Mouse (Mus musculus) intestine, embryonic 14.5 days (tissue): ENCODE measurements around the gene Bpifa1. TPM values are rescaled to one million over a fixed set of nuclear protein-coding genes. Genes with fewer than 3 reads are reported as not detected.
"Not testable (repeated sequence)": the region's sequence is repeated elsewhere in the genome, so short reads cannot be mapped to it uniquely, and the experiment has no call there.

Experiments
- ATAC-seq: fragments of 200-750 bp; cut with Nextera tagmentation; replicated peaks from 2 replicates; pipeline ENCODE4 v1.8.0; 2017; ENCODE audit warnings: low read depth, moderate number of reproducible peaks, moderate TSS enrichment, moderate library complexity; ENCODE audit not compliant: low FRiP score, low TSS enrichment
- DNase-seq: peaks from one replicate; pipeline ENCODE4 v3.0.0-alpha.2; 2018; ENCODE audit warnings: low spot score
- H3K27ac ChIP-seq: fragments of 300-500 bp; sonication (generic); 2 replicates; pipeline ENCODE4 v1.5.1; 2014; ENCODE audit warnings: low read depth, mild to moderate bottlenecking, control low read depth
- H3K27me3 ChIP-seq: fragments of 300-500 bp; sonication (generic); replicated peaks from 2 replicates; pipeline ENCODE4 v1.6.1; 2014; ENCODE audit warnings: low read length, control low read depth; ENCODE audit not compliant: control insufficient read depth, insufficient read depth
- H3K36me3 ChIP-seq: fragments of 300-500 bp; sonication (generic); 2 replicates; pipeline ENCODE4 v1.6.1; 2014; ENCODE audit warnings: low read length, control low read depth; ENCODE audit not compliant: control insufficient read depth, insufficient read depth
- H3K4me1 ChIP-seq: fragments of 300-500 bp; sonication (generic); replicated peaks from 2 replicates; pipeline ENCODE4 v1.6.1; 2014; ENCODE audit warnings: low read length, control low read depth, mixed read lengths; ENCODE audit not compliant: control insufficient read depth, insufficient read depth
- H3K4me2 ChIP-seq: fragments of 300-500 bp; sonication (generic); 2 replicates; pipeline ENCODE4 v1.6.1; 2014; ENCODE audit warnings: low read length
- H3K4me3 ChIP-seq: fragments of 300-500 bp; sonication (generic); 2 replicates; pipeline ENCODE4 v1.5.1; 2014; ENCODE audit warnings: low read depth, low read length, control low read depth, mixed read lengths
- H3K9ac ChIP-seq: fragments of 300-500 bp; sonication (generic); 2 replicates; pipeline ENCODE4 v1.6.1; 2014; ENCODE audit warnings: mild to moderate bottlenecking, low read length
- H3K9me3 ChIP-seq: fragments of 300-500 bp; sonication (generic); 2 replicates; pipeline ENCODE4 v1.6.1; 2016; ENCODE audit warnings: low read length, control low read depth; ENCODE audit not compliant: control insufficient read depth
- WGBS: fragments of 180-500 bp; shearing (Covaris S2); extraction: QIAGEN DNeasy Blood & Tissue Kit; methylation state at CpG from one replicate; pipeline ENCODE4 v1.1.7; 2014; 5-methylcytosine and 5-hydroxymethylcytosine counted together
- polyA plus RNA-seq: library from polyadenylated mRNA; unstranded; fragments of >200 nt; fragmentation: Nextera tagmentation; extraction: Ambion mirVana; gene quantifications from 2 replicates; pipeline ENCODE4 v1.2.1, GENCODE M21; 2014

The Bpifa1 gene
- polyA plus RNA-seq, 1 experiment from 2014 or later, result not detected

DNA sequence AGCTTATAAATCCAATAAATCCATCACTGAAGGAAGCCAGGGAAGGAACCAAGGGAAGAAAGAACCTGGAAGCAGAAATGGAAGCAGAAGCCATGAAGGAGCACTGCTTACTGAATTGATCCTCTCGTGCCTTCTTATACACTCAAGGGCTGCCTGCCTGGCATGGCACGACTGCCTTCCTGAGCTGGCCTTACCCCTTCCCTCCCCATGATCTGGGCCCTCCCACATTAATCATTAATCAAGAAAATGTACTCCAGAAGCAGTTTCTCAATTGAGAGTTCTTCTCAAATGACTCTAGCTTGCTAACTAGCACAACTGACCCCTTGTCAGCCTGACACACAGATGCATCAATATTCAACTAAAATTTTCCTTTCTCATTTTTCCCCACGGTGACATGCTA is 26.5 kb downstream of the Bpifa1 start:
- H3K9me3 ChIP-seq, result no peaks in the 10 kb centered on the region
- 50% methylated on average over 3 of the region's 3 CpGs for WGBS
- H3K27ac ChIP-seq, result no peak overlapping the region
- no peak overlapping the region for H3K9ac ChIP-seq
- H3K4me1 ChIP-seq, result no peaks in the 10 kb centered on the region
- no peaks in the 10 kb centered on the region for H3K27me3 ChIP-seq
- H3K4me2 ChIP-seq, result no peak overlapping the region
- DNase-seq (no peak), ATAC-seq (no peak)
- H3K4me3 ChIP-seq, result no peak overlapping the region
- H3K36me3 ChIP-seq, result no peaks in the 10 kb centered on the region

DNA sequence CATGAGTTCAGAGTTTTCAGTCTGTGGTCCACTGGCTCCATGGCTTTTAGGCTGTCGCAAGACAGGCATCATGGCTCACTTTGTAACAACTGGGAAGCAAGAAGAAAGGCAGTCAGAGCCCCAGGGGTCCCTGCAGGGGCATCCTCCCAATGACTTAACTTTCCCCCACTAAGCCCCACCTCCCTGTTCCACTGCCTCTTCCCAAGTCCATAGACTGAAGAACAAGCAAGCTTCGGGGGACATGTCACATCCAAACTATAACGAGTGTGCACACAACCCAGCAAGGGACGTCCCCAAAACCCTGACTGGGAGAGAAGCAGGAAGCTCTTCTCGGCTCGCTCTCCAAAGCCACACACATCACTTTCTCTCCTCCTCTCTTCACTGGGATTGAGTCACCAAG is 28.9 kb downstream of the Bpifa1 start:
- H3K9ac ChIP-seq, result no peak overlapping the region
- DNase-seq (no peak), ATAC-seq (no peak)
- H3K9me3 ChIP-seq, result no peaks in the 10 kb centered on the region
- no peak overlapping the region for H3K4me2 ChIP-seq
- H3K4me1 ChIP-seq, result no peaks in the 10 kb centered on the region
- H3K4me3 ChIP-seq, result no peak overlapping the region
- no peak overlapping the region for H3K27ac ChIP-seq
- H3K36me3 ChIP-seq, result no peaks in the 10 kb centered on the region
- H3K27me3 ChIP-seq, result no peaks in the 10 kb centered on the region
- WGBS, result 78% methylated on average over 6 of the region's 6 CpGs

DNA sequence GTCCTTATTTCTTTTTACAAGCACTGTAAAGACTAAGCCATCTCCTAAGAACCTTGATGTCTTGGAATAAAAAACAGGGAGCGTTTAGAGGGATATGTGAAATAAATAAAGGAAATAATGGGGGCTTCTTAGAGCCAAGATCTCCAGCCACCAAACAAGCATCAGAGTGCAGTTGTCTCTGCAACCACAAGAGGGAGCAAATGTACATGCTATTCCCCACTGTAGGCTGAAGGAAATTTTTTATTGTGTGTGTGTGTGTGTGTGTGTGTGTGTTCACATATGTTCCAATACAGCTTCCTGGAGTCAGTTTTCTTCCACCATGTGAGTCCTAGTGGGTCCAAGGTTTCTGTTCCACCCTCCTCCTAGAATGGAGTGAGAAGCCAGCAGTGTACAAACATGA is 30.6 kb downstream of the Bpifa1 start:
- H3K36me3 ChIP-seq, result no peaks in the 10 kb centered on the region
- H3K4me3 ChIP-seq, result no peak overlapping the region
- no peak overlapping the region for H3K4me2 ChIP-seq
- no peak overlapping the region for H3K9ac ChIP-seq
- DNase-seq (peak; percentile 54), ATAC-seq (no peak)
- H3K27me3 ChIP-seq, result no peaks in the 10 kb centered on the region
- 41% methylated on average over 1 of the region's 1 CpGs for WGBS
- no peak overlapping the region for H3K27ac ChIP-seq
- no peaks in the 10 kb centered on the region for H3K9me3 ChIP-seq
- H3K4me1 ChIP-seq, result no peaks in the 10 kb centered on the region

DNA sequence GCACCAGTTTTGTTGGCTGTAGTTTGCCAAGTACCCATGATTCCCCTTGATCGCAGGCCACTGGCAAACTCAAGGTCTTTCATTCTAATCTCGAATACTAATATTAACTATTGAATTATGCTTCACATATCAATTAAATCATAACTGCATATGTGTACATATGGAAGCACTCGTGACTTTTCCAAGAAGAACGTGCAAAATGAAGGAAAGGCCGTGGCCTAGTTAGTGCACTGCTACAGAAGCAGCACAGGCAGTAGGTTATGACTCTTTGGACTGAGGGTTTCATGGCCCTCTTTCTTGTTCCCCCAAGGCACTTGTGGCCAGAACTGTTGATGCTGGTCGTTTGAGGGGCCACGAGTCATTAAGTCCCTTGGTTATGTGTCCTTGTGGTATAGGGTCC is 39.2 kb downstream of the Bpifa1 start:
- not testable (repeated sequence) for H3K27me3 ChIP-seq, H3K4me1 ChIP-seq, H3K9me3 ChIP-seq, ATAC-seq, H3K4me2 ChIP-seq, H3K27ac ChIP-seq, H3K36me3 ChIP-seq, H3K4me3 ChIP-seq, H3K9ac ChIP-seq, DNase-seq
- 89% methylated on average over 7 of the region's 7 CpGs for WGBS

DNA sequence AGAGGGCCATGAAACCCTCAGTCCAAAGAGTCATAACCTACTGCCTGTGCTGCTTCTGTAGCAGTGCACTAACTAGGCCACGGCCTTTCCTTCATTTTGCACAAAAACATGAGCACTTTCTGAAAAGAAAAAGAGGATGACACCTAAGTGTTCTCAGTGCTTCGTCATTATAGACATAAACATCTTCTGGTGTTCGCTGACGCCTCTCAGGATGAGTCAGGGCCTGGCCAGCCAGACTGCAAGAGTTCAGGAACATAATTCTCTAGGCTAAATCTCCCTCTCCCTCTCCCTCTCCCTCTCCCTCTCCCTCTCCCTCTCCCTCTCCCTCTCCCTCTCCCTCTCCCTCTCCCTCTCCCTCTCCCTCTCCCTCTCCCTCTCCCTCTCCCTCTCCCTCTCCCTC is 40.4 kb downstream of the Bpifa1 start:
- 52% methylated on average over 4 of the region's 4 CpGs for WGBS
- not testable (repeated sequence) for H3K36me3 ChIP-seq, H3K4me2 ChIP-seq, H3K27ac ChIP-seq, ATAC-seq, H3K27me3 ChIP-seq, H3K9ac ChIP-seq, H3K4me3 ChIP-seq, H3K9me3 ChIP-seq, DNase-seq, H3K4me1 ChIP-seq

DNA sequence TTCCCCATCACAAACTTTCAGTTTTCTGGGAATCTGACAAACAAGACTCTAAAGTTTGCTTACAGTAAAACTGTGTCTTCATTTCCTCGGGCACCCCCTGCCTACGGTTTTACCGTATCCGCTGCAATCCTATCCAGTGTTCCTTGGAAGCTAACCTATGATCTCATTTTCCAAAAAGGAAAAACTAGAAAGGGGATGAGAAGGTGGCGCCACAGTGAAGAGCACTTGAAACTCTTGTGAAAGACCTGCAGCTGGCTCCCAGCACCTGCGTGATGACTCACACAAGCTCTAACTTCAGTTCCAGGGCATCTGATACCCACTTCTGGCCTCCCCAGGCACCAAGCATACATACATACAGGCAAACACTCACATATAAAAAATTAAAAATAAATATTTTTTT is 42.6 kb downstream of the Bpifa1 start:
- no peak for DNase-seq
- no peak for ATAC-seq
- Histone ChIP-seq H3K27me3 (no peaks in the 10 kb centered on the region), H3K9ac (no peak overlapping the region), H3K4me3 (no peak overlapping the region), H3K9me3 (no peaks in the 10 kb centered on the region), H3K27ac (no peak overlapping the region), H3K36me3 (no peaks in the 10 kb centered on the region), H3K4me1 (no peaks in the 10 kb centered on the region), H3K4me2 (no peak overlapping the region)
- 84% methylated on average over 6 of the region's 6 CpGs for WGBS

DNA sequence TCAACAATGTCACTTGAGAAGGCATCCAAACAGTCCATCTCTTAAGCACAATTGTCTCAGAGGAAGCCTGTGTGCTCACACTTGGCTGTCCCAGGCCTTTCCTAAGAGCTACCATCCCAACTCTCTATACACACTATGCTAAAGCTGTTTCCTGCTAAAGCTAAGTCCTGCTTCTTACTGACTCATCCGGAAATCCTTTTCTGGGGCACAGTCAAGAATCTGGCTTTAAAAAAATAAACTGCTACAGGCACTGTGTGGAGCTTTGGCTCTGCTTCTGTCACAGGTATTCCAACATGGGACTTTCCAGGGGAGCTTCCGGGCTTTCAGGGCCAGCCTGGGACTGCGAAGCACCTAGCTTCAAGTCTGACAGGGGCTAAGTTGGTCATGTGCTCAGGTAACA is 43.1 kb downstream of the Bpifa1 start:
- H3K4me2 ChIP-seq, result no peak overlapping the region
- no peak overlapping the region for H3K27ac ChIP-seq
- DNase-seq, result no peak
- no peaks in the 10 kb centered on the region for H3K9me3 ChIP-seq
- H3K4me3 ChIP-seq, result no peak overlapping the region
- WGBS, result 75% methylated on average over 3 of the region's 3 CpGs
- H3K9ac ChIP-seq, result no peak overlapping the region
- no peaks in the 10 kb centered on the region for H3K36me3 ChIP-seq
- H3K4me1 ChIP-seq, result no peaks in the 10 kb centered on the region
- no peak for ATAC-seq
- no peaks in the 10 kb centered on the region for H3K27me3 ChIP-seq

DNA sequence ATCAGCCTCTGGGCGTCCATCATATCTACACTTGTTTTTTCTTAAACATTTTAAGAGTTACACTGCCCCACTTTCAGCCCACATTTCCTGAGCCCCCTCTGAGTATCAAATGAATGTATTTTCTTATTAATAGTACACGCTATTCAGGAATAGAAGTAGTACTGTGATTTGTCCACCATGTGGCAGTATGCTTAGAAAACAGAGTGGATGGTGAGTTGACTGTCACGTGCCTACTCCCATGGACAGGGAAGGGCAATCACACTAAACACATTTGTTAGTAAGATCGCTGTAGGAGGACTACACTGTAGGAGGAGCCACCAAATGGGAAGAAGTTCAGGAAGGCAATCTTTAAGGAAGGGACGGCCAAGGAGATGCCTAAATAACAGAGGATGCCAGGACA is 44.8 kb downstream of the Bpifa1 start:
- ATAC-seq (no peak), DNase-seq (no peak)
- no peaks in the 10 kb centered on the region for H3K9me3 ChIP-seq
- no peak overlapping the region for H3K4me3 ChIP-seq
- H3K9ac ChIP-seq, result no peak overlapping the region
- H3K27me3 ChIP-seq, result no peaks in the 10 kb centered on the region
- H3K4me2 ChIP-seq, result no peak overlapping the region
- no peak overlapping the region for H3K27ac ChIP-seq
- no peaks in the 10 kb centered on the region for H3K4me1 ChIP-seq
- no peaks in the 10 kb centered on the region for H3K36me3 ChIP-seq
- WGBS, result 40% methylated on average over 5 of the region's 5 CpGs

DNA sequence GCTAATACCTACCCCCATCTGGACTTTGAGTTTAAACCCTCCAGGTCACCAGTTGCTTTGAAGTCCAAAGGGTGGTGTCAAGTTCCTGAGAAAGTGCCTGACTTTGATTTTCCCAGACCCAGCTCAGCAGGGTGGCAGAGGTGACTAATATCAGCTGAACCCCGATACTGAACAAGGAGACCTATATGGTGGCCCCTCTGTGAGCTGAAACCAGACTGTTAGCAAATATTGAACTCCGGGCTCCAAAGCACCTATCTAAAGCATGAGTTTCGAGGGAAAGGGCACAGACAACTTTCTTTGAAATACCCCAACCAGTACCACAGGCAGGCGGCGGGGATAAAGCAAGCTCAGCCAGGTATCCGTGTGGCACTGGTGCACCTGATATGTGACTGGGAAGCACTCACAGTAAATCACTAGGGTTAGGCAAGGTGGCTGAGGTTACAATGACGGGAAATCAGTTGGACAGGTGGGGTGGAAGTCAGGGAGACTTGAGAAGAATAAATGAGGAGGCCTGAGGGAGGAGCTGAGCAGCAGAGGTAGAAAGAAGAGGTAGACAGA is 47.3 kb downstream of the Bpifa1 start:
- Histone ChIP-seq H3K27ac (no peak overlapping the region), H3K4me3 (no peak overlapping the region), H3K9ac (no peak overlapping the region), H3K36me3 (no peaks in the 10 kb centered on the region), H3K27me3 (no peaks in the 10 kb centered on the region), H3K4me2 (no peak overlapping the region), H3K4me1 (no peaks in the 10 kb centered on the region), H3K9me3 (no peaks in the 10 kb centered on the region)
- WGBS, result 81% methylated on average over 7 of the region's 7 CpGs
- ATAC-seq (no peak), DNase-seq (no peak)
